Mouse (Mus musculus): Measurements from ENCODE around the gene Sft2d2. TPM values are rescaled to one million over a fixed set of nuclear protein-coding genes. Genes with fewer than 3 reads are reported as not detected.
A peak's percentile ranks its signal among the peaks of the same experiment; 100 is the strongest.

The Sft2d2 gene
- polyA plus RNA-seq (2016; fragmentation: Nextera tagmentation; extraction: Ambion mirVana) = 8.9 and 9.4 TPM in 2 replicates

DNA sequence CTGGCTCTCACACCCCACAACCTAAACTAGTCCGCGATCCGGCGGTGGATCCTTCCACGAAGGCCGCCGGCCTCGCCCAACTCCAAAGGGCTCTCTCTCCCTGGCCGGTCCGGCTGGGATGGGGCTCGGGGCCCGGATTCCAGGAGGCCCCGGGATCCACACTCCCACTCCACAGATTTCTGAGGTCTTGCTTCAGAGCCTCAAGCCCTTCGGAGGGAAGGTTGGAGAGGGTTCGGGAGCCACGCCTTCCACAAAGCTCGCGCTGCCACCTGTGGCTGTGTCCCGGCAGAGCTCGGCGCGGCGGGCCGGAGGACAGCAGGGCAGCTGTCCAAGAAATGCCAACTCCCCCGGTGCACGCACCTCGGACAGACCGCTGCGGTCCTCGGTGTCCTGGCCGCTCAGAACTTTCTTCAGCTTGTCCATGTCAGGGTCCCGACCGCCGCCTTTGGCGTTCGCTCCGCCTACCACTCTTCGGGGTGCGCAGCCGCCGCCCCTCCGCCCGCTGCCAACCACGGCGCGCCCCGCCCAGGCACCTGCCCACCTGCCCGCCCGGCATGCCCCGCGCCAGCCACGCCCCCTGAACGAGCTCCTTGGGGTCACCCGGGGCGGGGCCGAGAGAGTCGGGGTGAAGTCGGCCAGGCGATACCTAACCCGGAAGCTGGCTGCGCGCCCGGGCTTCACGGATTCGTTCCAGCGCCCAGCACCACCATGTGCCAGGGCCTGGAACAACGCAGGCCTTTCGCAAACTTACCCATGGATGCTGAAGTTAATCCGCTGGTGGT lies at the start of gene Sft2d2:
Gene Sft2d2, minus strand, starts transcription at position 559 of the 782 bp plus-strand sequence.
- H3K4me1 ChIP-seq (replicated peaks) = peaks cover 21% of the 10 kb centered on the region
- under 1% methylated on average over 69 of the region's 69 CpGs for WGBS
- peak within 1 kb of the TSS; percentile 89 for H3K4me3 ChIP-seq
- DNase-seq (ENCODE audit: low spot score) = peak; percentile 76
- no peaks in the 10 kb centered on the region for H3K9me3 ChIP-seq
- peaks cover 20% of the 10 kb centered on the region for H3K27me3 ChIP-seq (ENCODE audit: insufficient read depth, poor library complexity, severe bottlenecking)
- H3K36me3 ChIP-seq = no peaks in the 10 kb centered on the region
- H3K27ac ChIP-seq = peak within 1 kb of the TSS; percentile 80

DNA sequence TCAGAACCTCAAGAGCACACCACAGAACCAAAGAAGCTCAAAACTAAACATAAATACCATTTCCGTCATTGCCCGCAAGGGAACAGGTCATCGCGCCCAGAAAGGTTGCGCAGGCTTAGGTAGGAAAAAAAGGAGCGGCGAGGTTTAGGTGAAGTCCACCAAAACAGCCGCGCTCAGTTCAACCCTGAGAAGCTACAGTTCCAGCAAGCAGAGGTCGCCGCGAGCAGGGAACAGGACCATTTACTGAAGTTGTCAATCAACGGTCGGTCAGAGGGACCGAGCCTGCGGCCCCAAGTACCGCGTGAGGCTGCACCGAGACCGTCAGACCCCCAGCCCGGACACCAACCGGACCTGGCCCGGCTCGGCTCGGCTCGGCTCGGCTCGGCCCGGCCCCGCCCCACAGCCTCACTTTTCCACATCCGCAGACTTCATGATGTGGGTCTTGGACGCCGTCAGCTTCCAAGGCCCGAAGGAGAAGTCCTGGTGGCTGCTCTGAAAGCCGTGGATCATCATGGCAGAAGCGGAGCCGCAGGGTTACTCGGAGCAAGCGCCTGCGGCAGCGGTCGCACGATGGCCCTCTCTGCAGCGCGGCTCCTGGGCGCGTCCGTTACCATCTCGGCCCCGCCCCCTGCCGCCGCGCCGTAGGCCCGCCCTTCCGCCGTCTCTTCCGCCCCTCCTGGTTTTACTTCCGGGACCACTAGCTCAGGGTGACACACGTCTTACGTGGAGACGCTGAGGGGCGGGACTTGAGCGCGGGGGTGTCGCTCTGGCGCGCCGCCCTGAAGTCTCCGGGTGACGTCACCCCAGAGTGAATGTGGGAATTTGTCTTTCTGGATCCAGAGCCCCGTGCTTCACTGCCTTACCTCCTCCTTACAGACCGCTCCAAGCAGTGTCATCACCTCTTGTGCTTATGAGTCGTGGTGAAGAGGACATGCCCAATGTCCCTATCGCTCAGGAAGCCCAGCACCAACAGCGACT lies 42.4 kb upstream of the Sft2d2 start, which contains the start of gene Tiprl:
Gene Tiprl, minus strand, starts transcription at position 676 of the 978 bp plus-strand sequence.
- Histone ChIP-seq H3K4me1 (replicated peaks) (peaks cover 18% of the 10 kb centered on the region), H3K36me3 (no peaks in the 10 kb centered on the region), H3K27ac (peak within 1 kb of the TSS; percentile 94), H3K9me3 (no peaks in the 10 kb centered on the region), H3K27me3 (ENCODE audit: insufficient read depth, poor library complexity, severe bottlenecking) (no peaks in the 10 kb centered on the region), H3K4me3 (peak within 1 kb of the TSS; percentile 91)
- DNase-seq (ENCODE audit: low spot score) = peak; percentile 96
- WGBS = under 1% methylated on average over 76 of the region's 76 CpGs

DNA sequence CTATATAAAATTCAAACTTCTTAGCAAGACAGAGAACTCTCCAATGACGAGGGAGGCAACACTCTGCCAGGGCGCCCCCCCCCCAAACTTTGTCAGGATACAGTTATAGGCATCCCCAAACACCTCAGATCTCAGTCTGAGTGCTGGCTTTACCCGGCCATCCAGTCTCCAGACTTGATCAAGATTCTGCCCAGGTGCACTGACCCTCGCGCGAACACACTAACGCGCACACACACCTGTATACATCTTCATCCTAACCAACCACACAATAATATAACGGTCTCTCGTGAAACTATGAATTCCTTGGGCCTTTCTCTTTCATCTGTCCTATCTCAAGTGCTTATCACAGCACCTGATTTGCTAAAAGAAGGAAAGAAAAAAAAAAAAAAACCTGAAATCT lies 41.6 kb upstream of the Sft2d2 start:
- H3K9me3 ChIP-seq = no peaks in the 10 kb centered on the region
- peak overlapping the region; percentile 94 for H3K27ac ChIP-seq
- 12% methylated on average over 10 of the region's 10 CpGs for WGBS
- H3K4me1 ChIP-seq (replicated peaks) = peaks cover 18% of the 10 kb centered on the region
- DNase-seq (ENCODE audit: low spot score) = no peak
- peak overlapping the region; percentile 91 for H3K4me3 ChIP-seq
- H3K36me3 ChIP-seq = no peaks in the 10 kb centered on the region
- no peaks in the 10 kb centered on the region for H3K27me3 ChIP-seq (ENCODE audit: insufficient read depth, poor library complexity, severe bottlenecking)

DNA sequence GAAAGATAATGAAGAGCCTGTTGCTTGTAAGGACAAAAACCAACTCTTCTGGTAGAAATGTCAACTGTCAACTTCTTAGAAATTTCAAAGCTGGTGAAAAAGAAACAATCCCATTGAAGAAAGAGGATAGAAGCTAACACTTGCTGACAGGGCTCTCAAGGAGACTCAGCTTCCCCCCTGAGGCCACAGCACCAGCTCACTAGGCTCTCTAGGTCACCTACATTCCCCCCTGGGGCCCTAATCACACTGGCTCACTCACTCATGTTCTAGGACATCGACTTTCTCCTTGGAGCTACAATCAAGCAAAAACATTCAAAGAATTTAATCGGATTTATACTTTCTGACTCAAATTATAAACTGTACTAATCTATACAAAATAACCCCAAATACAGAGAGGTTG lies 39.6 kb upstream of the Sft2d2 start:
- no peaks in the 10 kb centered on the region for H3K9me3 ChIP-seq
- DNase-seq (ENCODE audit: low spot score) = no peak
- 85% methylated on average over 2 of the region's 2 CpGs for WGBS
- no peaks in the 10 kb centered on the region for H3K36me3 ChIP-seq
- H3K27me3 ChIP-seq (ENCODE audit: insufficient read depth, poor library complexity, severe bottlenecking) = no peaks in the 10 kb centered on the region
- H3K27ac ChIP-seq = no peak overlapping the region
- H3K4me3 ChIP-seq = no peak overlapping the region
- H3K4me1 ChIP-seq (replicated peaks) = peaks cover 18% of the 10 kb centered on the region

DNA sequence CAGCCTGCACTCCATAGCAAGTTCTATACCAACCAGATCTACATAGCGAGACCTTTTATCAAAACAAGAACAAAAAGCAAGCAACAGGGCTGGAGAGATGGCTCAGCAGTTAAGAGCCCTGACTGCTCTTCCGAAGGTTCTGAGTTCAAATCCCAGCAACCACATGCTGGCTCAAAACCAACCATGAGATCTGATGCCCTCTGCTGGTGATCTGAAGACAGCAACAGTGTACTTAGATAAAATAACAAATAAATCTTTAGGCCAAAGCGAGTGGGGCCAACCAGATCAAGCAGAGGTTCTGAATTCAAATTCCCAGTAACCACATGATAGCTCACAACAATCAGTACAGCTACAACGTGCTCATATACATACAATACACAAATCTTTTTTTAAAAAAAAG lies 36.5 kb upstream of the Sft2d2 start:
- no peak overlapping the region for H3K4me3 ChIP-seq
- DNase-seq (ENCODE audit: low spot score) = no peak
- H3K36me3 ChIP-seq = peaks cover 11% of the 10 kb centered on the region
- H3K4me1 ChIP-seq (replicated peaks) = peaks cover 7% of the 10 kb centered on the region
- no peak overlapping the region for H3K27ac ChIP-seq
- WGBS = 94% methylated on average over 4 of the region's 4 CpGs
- no peaks in the 10 kb centered on the region for H3K27me3 ChIP-seq (ENCODE audit: insufficient read depth, poor library complexity, severe bottlenecking)
- H3K9me3 ChIP-seq = no peaks in the 10 kb centered on the region

DNA sequence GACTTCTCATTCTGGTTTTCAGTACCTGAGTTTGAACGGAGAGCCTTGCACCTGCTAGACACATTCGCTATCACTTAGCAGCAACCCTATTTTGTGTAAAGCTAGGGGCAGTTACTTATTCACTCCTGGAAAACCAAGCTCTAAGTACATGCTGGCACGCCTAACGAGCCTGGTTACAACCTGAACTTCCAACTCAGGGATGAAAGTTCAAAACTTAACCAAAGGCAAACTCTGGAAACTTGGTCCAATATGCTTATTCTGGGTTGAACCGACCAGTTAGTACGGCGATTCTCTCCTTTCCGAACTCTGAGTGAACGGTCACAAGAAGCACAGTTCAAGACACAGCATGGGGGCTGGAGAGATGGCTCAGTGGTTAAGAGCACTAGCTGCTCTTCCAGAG lies 35.3 kb upstream of the Sft2d2 start:
- Histone ChIP-seq H3K27ac (no peak overlapping the region), H3K4me1 (replicated peaks) (no peaks in the 10 kb centered on the region; the same call in 1 of the 2 replicates), H3K9me3 (no peaks in the 10 kb centered on the region), H3K36me3 (peaks cover 21% of the 10 kb centered on the region), H3K27me3 (ENCODE audit: insufficient read depth, poor library complexity, severe bottlenecking) (no peaks in the 10 kb centered on the region), H3K4me3 (no peak overlapping the region)
- WGBS = 92% methylated on average over 9 of the region's 9 CpGs
- DNase-seq (ENCODE audit: low spot score) = no peak

DNA sequence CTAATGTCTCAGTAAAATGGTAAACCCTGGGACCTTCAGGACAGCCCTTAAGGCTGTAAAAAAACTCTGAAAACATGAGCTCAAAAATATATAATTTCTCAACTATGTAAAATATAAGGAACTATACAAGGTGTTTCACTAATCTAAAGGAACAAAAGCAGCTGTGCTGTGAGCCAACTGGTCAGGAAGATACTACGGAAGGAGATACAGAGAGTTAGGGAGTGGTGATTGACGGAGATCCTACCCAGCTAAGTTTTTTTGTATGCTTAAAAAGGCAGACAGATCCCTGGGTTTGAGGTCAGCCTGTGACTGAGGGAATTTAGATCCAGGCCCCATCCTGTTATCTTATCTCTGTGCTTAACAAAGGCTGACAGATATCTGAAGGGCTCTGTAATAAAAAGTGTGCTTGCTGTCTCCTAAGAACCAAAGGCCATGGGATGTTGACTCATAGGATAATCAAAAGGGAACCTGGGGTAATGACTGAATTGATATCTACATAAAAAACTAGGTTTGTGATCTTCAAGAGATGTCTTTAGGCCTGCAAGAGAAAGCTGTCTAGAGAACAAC lies 22.9 kb upstream of the Sft2d2 start:
- H3K4me3 ChIP-seq = no peak overlapping the region
- H3K36me3 ChIP-seq = peaks cover 84% of the 10 kb centered on the region
- no peaks in the 10 kb centered on the region for H3K9me3 ChIP-seq
- H3K27me3 ChIP-seq (ENCODE audit: insufficient read depth, poor library complexity, severe bottlenecking) = no peaks in the 10 kb centered on the region
- no peak overlapping the region for H3K27ac ChIP-seq
- WGBS = 90% methylated on average over 2 of the region's 2 CpGs
- no peak for DNase-seq (ENCODE audit: low spot score)
- no peaks in the 10 kb centered on the region for H3K4me1 ChIP-seq (replicated peaks)

DNA sequence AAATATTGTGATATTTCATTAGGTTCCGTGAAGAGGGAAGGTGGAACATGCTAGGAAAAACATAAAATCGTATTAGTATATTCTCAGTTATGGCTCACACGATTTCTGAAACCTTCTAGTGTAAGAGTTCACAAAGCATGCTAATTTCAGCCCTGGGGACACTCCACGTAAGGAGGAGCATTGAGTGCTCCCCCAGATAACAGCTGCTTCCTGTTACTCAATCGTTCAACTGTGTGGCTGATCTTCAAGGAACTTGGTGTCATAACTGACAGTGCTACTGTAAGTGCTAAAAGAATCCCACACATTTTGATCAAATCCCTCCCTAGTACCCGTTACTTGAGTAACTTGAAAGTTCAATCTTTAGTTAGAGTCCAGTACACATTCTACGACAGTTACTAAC lies 21.6 kb upstream of the Sft2d2 start:
- 91% methylated on average over 7 of the region's 7 CpGs for WGBS
- Histone ChIP-seq H3K4me3 (no peak overlapping the region), H3K36me3 (peaks cover 71% of the 10 kb centered on the region)

DNA sequence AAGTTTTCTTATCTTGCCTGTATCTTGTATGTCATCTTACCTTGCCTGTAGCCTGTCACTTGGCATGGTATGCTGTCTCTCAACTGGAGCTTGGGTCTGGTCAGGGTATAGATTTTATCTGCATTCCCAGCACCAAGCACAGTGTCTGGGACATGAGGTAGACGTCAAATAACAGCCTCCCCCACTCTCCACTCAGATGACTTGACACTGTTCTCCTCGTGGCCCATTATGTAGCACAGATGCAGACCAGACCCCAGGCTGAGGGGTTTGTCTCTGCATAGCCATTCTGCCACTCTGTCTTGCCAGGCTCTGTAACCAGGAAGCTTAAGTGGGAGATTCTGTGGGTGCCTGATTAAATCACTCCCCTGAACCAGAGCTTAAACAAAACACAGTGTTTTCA lies 11.4 kb upstream of the Sft2d2 start:
- no peaks in the 10 kb centered on the region for H3K36me3 ChIP-seq
- no peak overlapping the region for H3K4me3 ChIP-seq
- H3K27ac ChIP-seq = no peak overlapping the region
- no peaks in the 10 kb centered on the region for H3K27me3 ChIP-seq (ENCODE audit: insufficient read depth, poor library complexity, severe bottlenecking)
- no peak for DNase-seq (ENCODE audit: low spot score)
- no peaks in the 10 kb centered on the region for H3K9me3 ChIP-seq
- 51% methylated on average over 2 of the region's 2 CpGs for WGBS
- no peaks in the 10 kb centered on the region for H3K4me1 ChIP-seq (replicated peaks)

More for the DNA sequence above, 21.6 kb upstream of the Sft2d2 start:
- Histone ChIP-seq H3K27me3 (ENCODE audit: insufficient read depth, poor library complexity, severe bottlenecking) (no peaks in the 10 kb centered on the region), H3K4me1 (replicated peaks) (no peaks in the 10 kb centered on the region), H3K9me3 (no peaks in the 10 kb centered on the region), H3K27ac (no peak overlapping the region)
- DNase-seq (ENCODE audit: low spot score) = no peak

DNA sequence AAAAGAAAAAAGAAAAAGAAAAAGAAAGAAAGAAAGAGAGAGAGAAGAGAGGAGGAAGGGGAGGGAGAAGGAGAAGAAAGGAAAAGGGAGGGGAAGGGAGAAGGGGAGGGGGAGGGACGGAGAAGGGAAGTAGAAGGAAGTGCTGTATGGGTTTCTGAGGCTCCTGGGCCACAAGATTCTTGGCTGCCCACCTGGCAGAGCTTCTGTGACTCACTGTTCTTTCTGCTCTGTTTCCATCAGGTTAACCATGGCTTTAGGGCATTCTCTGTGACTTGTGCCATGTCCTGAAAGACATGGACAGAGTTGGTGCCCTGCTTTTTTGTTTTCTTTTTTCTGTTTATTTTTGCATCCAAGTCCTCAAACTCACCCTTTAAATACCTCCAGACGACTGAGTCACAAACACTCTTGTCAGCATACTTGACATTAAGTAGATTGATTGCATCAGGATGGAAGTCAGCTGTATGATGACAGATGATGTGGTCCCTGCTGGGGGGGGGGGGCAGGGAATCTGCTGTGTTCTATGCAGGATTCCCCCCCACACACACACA lies 9.3 kb upstream of the Sft2d2 start:
- no peaks in the 10 kb centered on the region for H3K4me1 ChIP-seq (replicated peaks)
- no peaks in the 10 kb centered on the region for H3K27me3 ChIP-seq (ENCODE audit: insufficient read depth, poor library complexity, severe bottlenecking)
- no peaks in the 10 kb centered on the region for H3K9me3 ChIP-seq
- 48% methylated on average over 2 of the region's 2 CpGs for WGBS
- no peak overlapping the region for H3K4me3 ChIP-seq
- no peaks in the 10 kb centered on the region for H3K36me3 ChIP-seq
- DNase-seq (ENCODE audit: low spot score) = no peak
- no peak overlapping the region for H3K27ac ChIP-seq

DNA sequence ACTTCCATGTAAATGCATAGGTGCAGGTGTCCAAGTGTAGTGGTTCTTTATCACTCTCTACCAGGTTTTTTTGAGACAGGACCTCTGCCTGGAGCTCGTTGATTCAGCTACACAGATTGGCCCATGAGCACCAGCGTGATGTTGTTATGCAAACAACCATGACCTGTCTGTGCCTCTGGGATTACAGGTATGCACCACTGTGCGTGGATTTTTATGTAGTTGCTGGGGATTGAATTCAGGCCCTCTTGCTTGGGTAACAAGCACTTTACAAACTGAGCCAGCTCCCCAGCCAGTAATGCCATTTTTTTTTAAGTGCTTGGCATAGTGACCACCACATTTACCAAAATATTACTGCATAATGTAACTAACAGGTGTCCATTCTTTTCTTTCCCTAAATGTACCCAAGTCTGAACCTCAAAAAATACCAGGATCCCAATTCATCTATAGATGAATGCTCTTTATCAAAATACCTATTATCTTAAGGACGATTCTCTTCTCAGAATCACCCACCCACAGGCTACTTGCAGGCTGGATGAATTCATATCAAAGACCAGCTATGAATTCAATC lies 7.3 kb upstream of the Sft2d2 start:
- no peak overlapping the region for H3K27ac ChIP-seq
- no peaks in the 10 kb centered on the region for H3K9me3 ChIP-seq
- H3K4me3 ChIP-seq = no peak overlapping the region
- H3K36me3 ChIP-seq = no peaks in the 10 kb centered on the region
- no peaks in the 10 kb centered on the region for H3K27me3 ChIP-seq (ENCODE audit: insufficient read depth, poor library complexity, severe bottlenecking)
- no peak for DNase-seq (ENCODE audit: low spot score)
- H3K4me1 ChIP-seq (replicated peaks) = no peaks in the 10 kb centered on the region
- 84% methylated on average over 4 of the region's 4 CpGs for WGBS

DNA sequence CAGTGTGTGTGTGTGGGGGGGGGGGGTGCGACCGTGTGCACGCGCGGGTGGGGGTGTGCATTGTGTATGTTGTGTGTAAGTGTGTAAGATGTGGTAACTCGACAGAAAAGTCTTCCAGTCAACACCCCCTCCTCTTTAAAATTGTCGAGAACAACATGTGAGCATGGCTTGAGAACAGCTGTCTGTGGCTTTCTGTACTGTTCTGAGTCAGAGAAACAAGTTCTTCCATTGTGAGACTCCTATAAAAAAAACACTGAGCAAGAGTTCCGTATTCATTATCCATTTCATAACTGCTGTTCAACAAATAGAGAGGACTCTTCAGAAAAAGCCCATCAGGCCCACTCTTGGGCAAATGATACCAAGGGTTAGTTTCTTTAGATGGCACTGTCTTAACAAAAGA lies 6.5 kb upstream of the Sft2d2 start:
- no peaks in the 10 kb centered on the region for H3K27me3 ChIP-seq (ENCODE audit: insufficient read depth, poor library complexity, severe bottlenecking)
- 85% methylated on average over 8 of the region's 8 CpGs for WGBS
- no peak overlapping the region for H3K27ac ChIP-seq
- no peaks in the 10 kb centered on the region for H3K9me3 ChIP-seq
- no peaks in the 10 kb centered on the region for H3K36me3 ChIP-seq
- no peak for DNase-seq (ENCODE audit: low spot score)
- H3K4me1 ChIP-seq (replicated peaks) = no peaks in the 10 kb centered on the region
- H3K4me3 ChIP-seq = no peak overlapping the region
